Mouse (Mus musculus) heart, adult 2 months (tissue): ENCODE measurements at regions not wholly inside any gene's neighbourhood (a gene's known extent, or its start where the extent isn't known, plus 50 kb on each side); places are given as distances from the start of the nearest gene placed in this dataset.

Experiments used
- CTCF ChIP-seq: fragments of 200-600 bp; IDR thresholded peaks from 2 replicates; pipeline ENCODE4 v1.8.1; 2022; ENCODE audit warnings: antibody characterized with exemption, mild to moderate bottlenecking, moderate library complexity
- EP300 ChIP-seq: fragments of 200-500 bp; IDR thresholded peaks from 2 replicates; pipeline ENCODE4 v1.6.1; 2011; ENCODE audit warnings: low read depth, low read length, control low read depth; ENCODE audit not compliant: insufficient read depth

- TF ChIP-seq CTCF, result no peak
- TF ChIP-seq EP300, result no peak
Measured at GRCm38 (mm10) chr7:70283166-70283565, 83.4 kb downstream of the Nr2f2 start.
